Mouse (Mus musculus): ENCODE data around the gene Gmppa. TPM values are rescaled to one million over a fixed set of nuclear protein-coding genes. Genes with fewer than 3 reads are reported as not detected.
A peak's percentile ranks its signal among the peaks of the same experiment; 100 is the strongest.

Gmppa gene
- polyA plus RNA-seq, 1 experiment from 2014 or later = 88.5 TPM

- Histone ChIP-seq H3K27ac (no peak overlapping the region), H3K36me3 (peaks cover 17% of the 10 kb centered on the region), H3K4me1 (peaks cover 22% of the 10 kb centered on the region), H3K4me2 (peak overlapping the region; percentile 85), H3K27me3 (peaks cover 62% of the 10 kb centered on the region), H3K9me3 (no peaks in the 10 kb centered on the region), H3K4me3 (peak overlapping the region; percentile 88), H3K9ac (no peak overlapping the region)
- peak; percentile 12; the same call in 1 of the 2 replicates for ATAC-seq (ENCODE audit: borderline replicate concordance, extremely low read depth, low FRiP score, low TSS enrichment)
- WGBS = under 1% methylated on average over 19 of the region's 24 CpGs
Measured at GRCm38 (mm10) chr1:75479635-75479989, 43.9 kb downstream of the Gmppa start.

- no peak overlapping the region for H3K9ac ChIP-seq
- H3K27ac ChIP-seq = no peak overlapping the region
- 24% methylated on average over 13 of the region's 13 CpGs for WGBS
- H3K4me2 ChIP-seq = peak overlapping the region; percentile 85
- peak overlapping the region; percentile 88 for H3K4me3 ChIP-seq
- H3K9me3 ChIP-seq = no peaks in the 10 kb centered on the region
- H3K4me1 ChIP-seq = peaks cover 22% of the 10 kb centered on the region
- peaks cover 13% of the 10 kb centered on the region for H3K36me3 ChIP-seq
- ATAC-seq (ENCODE audit: borderline replicate concordance, extremely low read depth, low FRiP score, low TSS enrichment) = no peak
- peaks cover 66% of the 10 kb centered on the region for H3K27me3 ChIP-seq
Measured at GRCm38 (mm10) chr1:75480036-75480435, 44.3 kb downstream of the Gmppa start.

DNA sequence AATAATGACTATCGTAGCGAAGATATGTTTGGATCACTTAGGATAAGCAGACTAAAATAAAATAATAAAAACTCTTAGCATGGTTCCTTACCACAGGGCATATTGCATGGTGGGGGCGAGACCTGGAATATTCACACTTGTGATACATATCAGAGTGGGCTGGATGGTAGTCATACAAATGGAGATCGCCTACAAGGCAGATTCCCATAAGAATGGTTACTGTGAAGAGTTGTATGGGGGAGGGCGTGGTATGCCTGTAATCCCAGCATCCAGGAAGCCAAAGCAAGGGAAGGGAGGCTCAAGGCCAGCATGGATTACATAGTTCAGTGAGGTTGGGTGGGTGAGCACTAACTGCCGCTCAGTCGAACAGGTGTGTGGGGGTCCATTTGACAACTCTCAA is 45.0 kb downstream of the Gmppa start:
- WGBS = 82% methylated on average over 7 of the region's 7 CpGs
- no peaks in the 10 kb centered on the region for H3K9me3 ChIP-seq

DNA sequence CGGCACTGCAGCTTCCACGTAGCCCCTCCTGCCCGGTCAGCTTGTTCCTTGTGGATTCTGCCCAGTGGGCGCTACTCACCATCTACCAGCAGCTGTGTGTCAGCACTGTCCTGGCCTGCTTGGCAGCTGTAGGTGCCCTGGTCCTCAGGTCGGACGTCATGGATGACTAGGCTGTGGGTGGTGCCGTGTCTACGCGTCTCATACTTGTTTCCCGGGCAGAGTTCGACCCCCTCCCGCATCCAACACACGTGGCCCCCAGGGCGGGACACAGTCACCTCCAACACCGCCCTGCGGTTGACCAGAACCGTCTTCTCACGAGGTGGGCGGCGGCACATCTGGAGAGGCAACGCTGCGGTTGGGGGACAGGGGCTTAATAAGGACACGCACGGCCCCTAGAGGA is 50.8 kb downstream of the Gmppa start:
- Histone ChIP-seq H3K27me3 (peaks cover 77% of the 10 kb centered on the region), H3K4me2 (peak overlapping the region; percentile 80), H3K9me3 (no peaks in the 10 kb centered on the region), H3K27ac (no peak overlapping the region), H3K9ac (no peak overlapping the region), H3K36me3 (peaks cover 17% of the 10 kb centered on the region), H3K4me3 (no peak overlapping the region; the same call in 1 of the 2 replicates), H3K4me1 (peaks cover 13% of the 10 kb centered on the region)
- 8% methylated on average over 24 of the region's 24 CpGs for WGBS
- ATAC-seq (ENCODE audit: borderline replicate concordance, extremely low read depth, low FRiP score, low TSS enrichment) = no peak; the same call in 1 of the 2 replicates

More for the DNA sequence above, 45.0 kb downstream of the Gmppa start:
- no peak for ATAC-seq (ENCODE audit: borderline replicate concordance, extremely low read depth, low FRiP score, low TSS enrichment)
- Histone ChIP-seq H3K4me1 (peaks cover 22% of the 10 kb centered on the region), H3K27ac (no peak overlapping the region), H3K4me3 (no peak overlapping the region), H3K9ac (no peak overlapping the region), H3K36me3 (peaks cover 6% of the 10 kb centered on the region), H3K27me3 (peaks cover 73% of the 10 kb centered on the region), H3K4me2 (no peak overlapping the region)

DNA sequence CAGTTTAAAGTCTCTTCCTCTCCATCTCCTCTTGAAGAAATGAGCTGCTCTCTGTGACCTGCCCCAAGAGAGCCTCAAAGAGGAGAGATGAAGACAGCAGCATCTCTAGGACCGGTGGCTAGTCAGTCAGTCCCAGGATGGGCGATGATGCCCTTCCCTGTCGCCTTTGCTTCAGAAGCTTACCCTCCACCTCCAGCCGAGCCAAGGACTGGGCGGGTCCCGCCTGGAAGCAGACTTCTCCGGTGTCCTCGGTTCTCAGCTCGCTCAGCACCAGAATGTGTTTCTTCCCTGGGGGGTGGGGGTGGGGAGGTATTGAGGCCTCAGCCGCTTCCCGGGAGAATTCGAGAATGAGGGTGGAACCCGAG is 51.3 kb downstream of the Gmppa start:
- ATAC-seq (ENCODE audit: borderline replicate concordance, extremely low read depth, low FRiP score, low TSS enrichment) = no peak
- WGBS = 2% methylated on average over 13 of the region's 13 CpGs
- Histone ChIP-seq H3K27me3 (peaks cover 74% of the 10 kb centered on the region), H3K36me3 (peaks cover 22% of the 10 kb centered on the region), H3K4me1 (peaks cover 13% of the 10 kb centered on the region), H3K9ac (no peak overlapping the region), H3K9me3 (no peaks in the 10 kb centered on the region), H3K4me2 (peak overlapping the region; percentile 80), H3K4me3 (peak overlapping the region; percentile 49), H3K27ac (no peak overlapping the region)

GRCm38 (mm10) chr1:75487405-75488161 is 51.9 kb downstream of the Gmppa start:
- peaks cover 13% of the 10 kb centered on the region for H3K4me1 ChIP-seq
- peaks cover 68% of the 10 kb centered on the region for H3K27me3 ChIP-seq
- H3K4me2 ChIP-seq = peak overlapping the region; percentile 80
- no peaks in the 10 kb centered on the region for H3K9me3 ChIP-seq
- H3K9ac ChIP-seq = no peak overlapping the region
- H3K4me3 ChIP-seq = peak overlapping the region; percentile 49
- WGBS = under 1% methylated on average over 62 of the region's 62 CpGs
- H3K36me3 ChIP-seq = peaks cover 28% of the 10 kb centered on the region
- H3K27ac ChIP-seq = no peak overlapping the region
- peak; percentile 57 for ATAC-seq (ENCODE audit: borderline replicate concordance, extremely low read depth, low FRiP score, low TSS enrichment)

DNA sequence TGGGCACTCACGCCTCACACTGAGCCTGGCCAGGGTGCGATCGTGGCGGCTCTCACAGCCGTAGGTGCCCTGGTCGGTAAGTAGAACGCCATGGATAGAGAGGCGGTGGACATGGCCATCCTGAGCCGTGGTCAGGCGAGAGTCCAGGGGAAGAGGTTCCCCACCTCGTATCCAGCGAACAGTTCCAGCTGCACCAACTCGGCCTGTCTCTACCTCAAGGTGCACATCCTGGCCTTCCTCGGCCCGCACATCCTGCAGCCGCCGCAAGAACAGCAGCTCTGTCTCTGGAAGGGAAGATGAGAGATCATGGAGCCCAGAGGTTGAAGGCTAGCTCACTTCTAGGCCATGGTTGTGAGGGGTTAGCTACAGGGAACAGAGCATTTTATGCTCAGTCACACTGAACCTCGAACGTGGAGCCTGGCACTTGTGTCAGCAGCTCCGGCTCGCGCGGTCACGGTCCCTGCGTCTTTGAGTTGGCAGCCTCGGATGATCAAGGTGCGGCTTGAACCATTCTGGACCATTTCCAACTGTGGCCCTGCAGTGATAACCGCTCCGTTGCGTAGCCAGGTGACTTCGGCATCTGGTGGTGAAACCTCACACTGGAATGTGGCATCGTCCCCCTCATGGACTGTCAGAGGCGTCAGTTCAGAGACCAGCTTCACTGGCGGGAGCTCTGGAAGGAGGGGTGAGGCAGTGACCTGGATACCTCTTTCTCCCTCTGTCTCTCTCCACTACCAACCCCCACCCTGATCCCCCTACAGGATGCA is 55.2 kb downstream of the Gmppa start:
- H3K4me3 ChIP-seq = no peak overlapping the region
- H3K9me3 ChIP-seq = no peaks in the 10 kb centered on the region
- no peak overlapping the region for H3K9ac ChIP-seq
- peaks cover 34% of the 10 kb centered on the region for H3K27me3 ChIP-seq
- peaks cover 36% of the 10 kb centered on the region for H3K36me3 ChIP-seq
- no peak overlapping the region for H3K4me2 ChIP-seq
- H3K4me1 ChIP-seq = peaks cover 13% of the 10 kb centered on the region
- H3K27ac ChIP-seq = no peak overlapping the region
- WGBS = 83% methylated on average over 34 of the region's 34 CpGs
- ATAC-seq (ENCODE audit: borderline replicate concordance, extremely low read depth, low FRiP score, low TSS enrichment) = no peak

DNA sequence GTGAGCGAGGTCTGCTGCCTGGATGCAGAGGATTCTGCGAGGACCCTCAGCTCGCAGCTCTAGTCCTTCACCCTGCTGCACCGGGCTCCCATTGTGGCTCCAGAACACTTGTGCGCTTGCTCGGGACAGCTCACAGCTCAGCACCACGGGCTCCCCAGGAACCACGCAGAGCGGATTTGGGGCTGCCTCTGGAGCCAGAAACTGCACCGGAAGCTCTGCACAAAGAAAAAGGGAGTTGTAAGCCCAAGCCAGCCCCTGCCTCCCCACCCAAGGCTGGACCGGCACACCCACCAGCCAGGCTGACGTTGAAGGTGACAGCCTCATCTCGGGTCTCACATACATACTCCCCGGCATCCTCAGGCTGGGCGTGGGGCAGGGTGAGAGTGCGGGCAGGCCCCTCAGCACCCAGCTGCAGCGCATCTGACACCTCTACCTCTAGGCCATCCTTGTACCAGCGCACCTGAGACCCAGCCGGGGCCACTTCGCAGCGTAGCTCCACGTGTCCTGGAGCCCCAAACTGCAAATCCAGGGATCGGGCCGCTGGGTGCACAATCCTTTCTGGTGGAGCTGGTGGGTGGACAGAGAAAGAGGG is 56.9 kb downstream of the Gmppa start:
- no peaks in the 10 kb centered on the region for H3K9me3 ChIP-seq
- H3K9ac ChIP-seq = no peak overlapping the region
- peaks cover 53% of the 10 kb centered on the region for H3K36me3 ChIP-seq
- no peak for ATAC-seq (ENCODE audit: borderline replicate concordance, extremely low read depth, low FRiP score, low TSS enrichment)
- H3K4me2 ChIP-seq = no peak overlapping the region
- no peak overlapping the region for H3K27ac ChIP-seq
- peaks cover 17% of the 10 kb centered on the region for H3K27me3 ChIP-seq
- WGBS = 60% methylated on average over 24 of the region's 24 CpGs
- peaks cover 7% of the 10 kb centered on the region; the same call in 1 of the 2 replicates for H3K4me1 ChIP-seq
- no peak overlapping the region for H3K4me3 ChIP-seq

Other genes starting within 250 kb of the Gmppa start
- 21.8 and 23.2 TPM in 2 replicates for gene Ankzf1, start 243.8 kb upstream of the Gmppa start, polyA plus RNA-seq (2015; fragmentation: Nextera tagmentation; extraction: Ambion mirVana)
- 21.9 and 27.6 TPM in 2 replicates for gene Atg9a, start 243.7 kb upstream of the Gmppa start, polyA plus RNA-seq (2015; fragmentation: Nextera tagmentation; extraction: Ambion mirVana)
- gene Glb1l, start 225.1 kb upstream of the Gmppa start, polyA plus RNA-seq (2015; fragmentation: Nextera tagmentation; extraction: Ambion mirVana) = 16.2 and 16.6 TPM in 2 replicates
- gene Stk16, start 225.1 kb upstream of the Gmppa start, polyA plus RNA-seq (2015; fragmentation: Nextera tagmentation; extraction: Ambion mirVana) = 136 and 137 TPM in 2 replicates
- gene Tuba4a, start 216.1 kb upstream of the Gmppa start, polyA plus RNA-seq (2015; fragmentation: Nextera tagmentation; extraction: Ambion mirVana) = 35.8 and 44.9 TPM in 2 replicates
- not detected in 2 replicates for gene A630095N17Rik, start 203.8 kb upstream of the Gmppa start, polyA plus RNA-seq (2015; fragmentation: Nextera tagmentation; extraction: Ambion mirVana)
- 30.8 and 33.3 TPM in 2 replicates for gene Dnajb2, start 199.5 kb upstream of the Gmppa start, polyA plus RNA-seq (2015; fragmentation: Nextera tagmentation; extraction: Ambion mirVana)
- 0.39 and 0.72 TPM in 2 replicates for gene Ptprn, start 171.4 kb upstream of the Gmppa start, polyA plus RNA-seq (2015; fragmentation: Nextera tagmentation; extraction: Ambion mirVana)
- gene Resp18, start 157.5 kb upstream of the Gmppa start, polyA plus RNA-seq (2015; fragmentation: Nextera tagmentation; extraction: Ambion mirVana) = 0.91 and 1.4 TPM in 2 replicates
- 121 and 124 TPM in 2 replicates for gene Dnpep, start 117.9 kb upstream of the Gmppa start, polyA plus RNA-seq (2015; fragmentation: Nextera tagmentation; extraction: Ambion mirVana)
- gene Des, start 75.6 kb upstream of the Gmppa start, polyA plus RNA-seq (2015; fragmentation: Nextera tagmentation; extraction: Ambion mirVana) = 57.1 and 59.5 TPM in 2 replicates
- 41.6 and 42.8 TPM in 2 replicates for gene Speg, start 60.6 kb upstream of the Gmppa start, polyA plus RNA-seq (2015; fragmentation: Nextera tagmentation; extraction: Ambion mirVana)
- 0.26 and 0.30 TPM in 2 replicates for gene Asic4, start 14.5 kb downstream of the Gmppa start, polyA plus RNA-seq (2015; fragmentation: Nextera tagmentation; extraction: Ambion mirVana)
- 29.5 and 31.1 TPM in 2 replicates for gene Chpf, start 43.4 kb downstream of the Gmppa start, polyA plus RNA-seq (2015; fragmentation: Nextera tagmentation; extraction: Ambion mirVana)
- 0.65 and 0.82 TPM in 2 replicates for gene Tmem198, start 43.6 kb downstream of the Gmppa start, polyA plus RNA-seq (2015; fragmentation: Nextera tagmentation; extraction: Ambion mirVana)
- gene Obsl1, start 70.5 kb downstream of the Gmppa start, polyA plus RNA-seq (2015; fragmentation: Nextera tagmentation; extraction: Ambion mirVana) = 74.0 and 77.9 TPM in 2 replicates
- 3.6 and 4.6 TPM in 2 replicates for gene Inha, start 71.1 kb downstream of the Gmppa start, polyA plus RNA-seq (2015; fragmentation: Nextera tagmentation; extraction: Ambion mirVana)
- 20.7 and 20.8 TPM in 2 replicates for gene Stk11ip, start 85.6 kb downstream of the Gmppa start, polyA plus RNA-seq (2015; fragmentation: Nextera tagmentation; extraction: Ambion mirVana)
- gene Slc4a3, start 110.3 kb downstream of the Gmppa start, polyA plus RNA-seq (2015; fragmentation: Nextera tagmentation; extraction: Ambion mirVana) = 11.3 and 13.2 TPM in 2 replicates

Data from lung, embryonic 15.5 days (tissue).